Mouse (Mus musculus): ENCODE data around the gene Sox5.

Gene Sox5

DNA sequence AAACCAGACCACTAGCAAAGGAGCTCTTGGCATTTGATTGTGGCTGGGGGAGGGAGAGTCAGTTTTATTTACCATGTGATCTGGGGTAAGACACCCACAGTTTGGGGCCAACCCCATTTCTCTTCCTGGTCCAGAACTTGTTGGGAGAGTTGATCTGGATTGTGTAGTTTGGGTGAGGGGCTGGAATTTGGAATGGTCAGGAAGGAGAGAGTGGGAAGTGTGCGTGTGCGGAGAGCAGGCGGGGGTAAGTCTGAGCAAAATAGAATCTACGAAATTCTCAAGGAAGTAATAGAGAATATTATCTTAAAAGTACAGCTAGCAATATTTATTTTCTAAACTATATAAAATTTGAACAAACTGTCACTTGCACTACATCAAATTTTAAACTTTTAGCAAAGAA is 445.0 kb downstream of the Sox5 start:
- in situ Hi-C loops (cut with MboI, MseI): no loop called here

DNA sequence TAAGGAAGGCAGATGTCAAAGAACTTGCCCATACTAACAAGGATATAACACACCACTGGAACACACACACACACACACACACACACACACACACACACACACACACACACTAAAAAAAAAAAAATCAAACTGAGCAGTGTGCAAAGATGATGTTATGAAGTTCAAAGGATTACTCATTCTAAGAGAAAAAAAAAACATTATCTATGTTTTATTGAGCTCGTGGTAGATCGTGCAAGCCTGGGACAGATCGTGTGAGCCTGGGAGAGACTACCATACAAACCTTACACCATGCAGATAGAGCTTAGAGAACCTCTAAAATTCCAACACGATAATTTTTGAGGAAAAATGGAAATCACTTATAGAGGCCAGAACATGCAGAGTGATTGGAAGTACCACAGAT is 448.6 kb downstream of the Sox5 start:
- in situ Hi-C loops (cut with MboI, MseI): no loop called here

DNA sequence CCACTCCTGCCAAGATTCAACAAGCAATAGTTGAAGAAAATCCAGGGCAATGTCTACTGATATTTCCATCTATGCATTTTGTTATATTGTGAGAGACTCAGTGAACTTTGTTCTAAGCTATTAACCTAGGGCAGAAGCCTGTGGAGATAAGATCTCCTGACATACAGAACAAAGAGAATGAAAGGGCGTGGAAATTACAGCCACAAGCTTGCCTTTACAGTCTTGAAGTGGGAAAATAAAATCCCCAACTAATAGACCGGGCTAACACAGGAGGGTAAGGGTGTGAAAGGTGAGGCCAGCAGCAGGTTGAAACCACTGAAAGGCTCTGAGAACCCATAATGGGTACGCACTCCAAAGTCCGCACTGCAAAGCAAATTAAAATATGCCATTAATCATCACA is 449.8 kb downstream of the Sox5 start:
- in situ Hi-C loops (cut with MboI, MseI): no loop called here

DNA sequence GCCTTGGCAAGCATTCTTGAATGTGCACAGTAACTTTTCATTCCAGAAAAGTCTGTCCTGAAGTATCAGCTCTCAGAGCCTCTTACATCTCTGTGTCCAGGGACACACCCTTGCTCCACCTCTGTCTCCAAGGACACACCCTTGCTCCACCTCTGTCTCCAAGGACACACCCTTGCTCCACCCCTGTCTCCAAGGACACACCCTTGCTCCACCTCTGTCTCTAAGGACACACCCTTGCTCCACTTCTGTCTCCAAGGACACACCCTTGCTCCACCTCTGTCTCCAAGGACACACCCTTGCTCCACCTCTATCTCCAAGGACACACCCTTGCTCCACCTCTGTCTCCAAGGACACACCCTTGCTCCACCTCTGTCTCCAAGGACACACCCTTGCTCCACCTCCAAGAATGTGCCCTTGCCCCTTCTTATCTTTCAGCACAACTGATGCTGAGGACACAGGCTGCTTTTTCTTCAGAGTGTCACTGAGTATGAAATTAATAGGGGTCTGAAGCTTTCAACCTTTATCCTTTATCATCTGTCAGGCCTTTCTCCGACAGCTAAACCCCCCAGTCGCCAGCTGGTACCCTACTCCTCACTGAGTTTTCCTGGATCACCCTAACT is 452.4 kb downstream of the Sox5 start:
- in situ Hi-C loops (cut with MboI, MseI): no loop called here

DNA sequence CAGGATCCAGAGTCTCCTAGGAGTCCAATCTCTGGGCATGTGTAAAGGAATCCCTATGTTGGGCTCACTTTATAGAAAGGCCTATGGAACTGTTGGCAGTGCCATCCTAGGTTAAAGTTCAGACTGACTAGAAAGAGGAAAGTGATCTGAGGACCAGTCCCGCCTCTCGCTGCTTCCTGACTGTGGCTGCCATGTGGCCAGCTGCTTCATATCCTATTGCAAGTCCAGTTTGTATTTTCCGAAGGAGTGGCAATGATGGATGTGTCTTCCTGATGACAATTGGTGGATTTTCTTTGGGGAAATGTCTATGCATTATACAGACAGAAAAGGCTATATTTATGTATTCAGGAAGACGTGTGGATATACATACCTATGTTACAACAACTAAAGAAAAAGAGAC is 453.0 kb downstream of the Sox5 start:
- in situ Hi-C loops (cut with MboI, MseI): no loop called here

DNA sequence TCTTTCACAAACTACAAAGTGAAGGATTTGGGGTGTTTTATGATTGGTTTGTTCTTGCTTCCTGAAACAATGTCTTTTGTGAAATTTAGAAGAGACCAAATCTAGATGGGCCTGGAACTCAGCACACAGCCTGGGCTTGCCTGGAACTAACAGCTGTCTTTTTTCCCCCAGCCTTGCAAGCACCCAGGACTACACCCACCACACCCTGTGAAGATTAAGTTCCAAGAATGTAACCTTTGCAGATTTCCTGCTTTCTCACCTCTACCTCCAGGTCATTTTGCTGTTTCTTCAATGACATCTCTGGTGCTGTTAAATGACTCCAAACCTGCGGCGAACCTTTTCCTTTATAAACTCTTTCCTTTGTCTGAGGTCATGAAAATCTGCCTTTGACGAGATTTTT is 455.0 kb downstream of the Sox5 start:
- in situ Hi-C loops (cut with MboI, MseI): no loop called here

DNA sequence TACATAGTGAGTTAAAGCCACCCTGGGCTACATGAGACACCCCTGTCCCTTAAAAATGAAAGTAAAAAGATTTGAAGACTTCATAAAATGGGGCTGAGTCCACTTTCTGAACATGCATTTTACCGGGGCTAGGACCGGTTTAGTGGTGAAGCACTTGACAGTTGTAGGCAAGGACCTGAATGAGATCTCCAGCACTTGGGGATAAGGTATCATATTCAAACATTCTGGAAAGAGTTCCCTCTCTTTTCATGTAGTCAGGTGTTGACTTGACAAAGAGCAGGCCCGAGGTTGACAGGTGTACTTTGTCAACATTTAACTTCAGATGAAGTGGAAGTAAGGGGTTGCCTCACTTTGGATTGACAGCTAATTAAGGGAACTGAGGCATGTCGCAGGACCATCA is 458.4 kb downstream of the Sox5 start:
- in situ Hi-C loops (cut with MboI, MseI): no loop called here

DNA sequence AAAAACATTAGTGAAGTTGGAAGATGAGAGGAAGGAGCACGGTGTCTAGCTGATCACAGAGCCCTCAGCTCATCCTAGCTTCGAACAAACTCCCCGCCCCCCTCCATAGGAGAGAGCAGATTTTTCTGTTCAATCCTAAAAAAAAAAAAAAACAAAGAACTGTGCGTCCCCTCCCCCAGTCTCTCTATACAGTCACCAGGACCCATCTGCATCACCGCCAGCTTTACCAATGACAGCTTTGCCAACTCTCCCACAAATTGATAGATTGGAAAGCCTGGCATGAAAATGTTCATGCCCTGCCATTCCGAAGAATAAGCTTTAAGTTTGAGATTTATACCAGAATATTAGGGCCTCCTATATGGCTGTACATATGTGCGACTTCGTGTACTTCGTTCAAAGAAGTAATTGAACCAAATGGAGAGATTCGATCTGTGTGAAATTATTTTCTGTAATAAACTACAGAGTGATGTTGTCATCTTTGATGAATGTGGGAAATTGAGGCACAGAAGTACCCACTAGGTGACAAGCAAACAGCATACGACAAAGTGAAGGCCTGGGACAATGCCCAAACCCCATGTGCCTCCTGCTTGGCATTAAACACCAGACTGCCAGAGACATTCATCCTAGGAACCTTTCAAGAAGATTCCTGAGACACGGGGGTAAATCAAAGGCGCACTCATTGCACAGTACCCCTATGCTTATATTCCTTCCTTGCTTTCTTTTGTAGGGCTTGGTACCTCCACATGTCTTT is 459.3 kb downstream of the Sox5 start:
- in situ Hi-C loops (cut with MboI, MseI): no loop called here

DNA sequence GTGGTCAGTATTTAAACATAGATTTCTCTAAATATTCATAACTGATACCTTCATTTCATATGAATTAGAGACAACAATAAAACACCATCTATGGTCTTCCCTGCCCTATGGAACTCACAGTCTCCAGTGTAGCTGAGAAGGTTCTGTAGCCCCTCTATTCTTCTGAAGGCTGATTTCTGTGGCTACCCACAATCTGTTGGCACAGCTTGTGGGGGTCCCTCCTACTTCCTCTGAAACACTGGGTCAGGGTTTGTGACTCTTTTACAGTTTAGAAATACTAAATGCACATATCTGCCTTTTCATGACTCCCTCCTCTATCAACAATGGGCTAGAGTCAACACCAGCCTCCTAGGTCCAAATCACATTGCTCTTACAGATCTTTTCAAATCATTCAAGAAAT is 461.4 kb downstream of the Sox5 start:
- in situ Hi-C loops (cut with MboI, MseI): no loop called here

DNA sequence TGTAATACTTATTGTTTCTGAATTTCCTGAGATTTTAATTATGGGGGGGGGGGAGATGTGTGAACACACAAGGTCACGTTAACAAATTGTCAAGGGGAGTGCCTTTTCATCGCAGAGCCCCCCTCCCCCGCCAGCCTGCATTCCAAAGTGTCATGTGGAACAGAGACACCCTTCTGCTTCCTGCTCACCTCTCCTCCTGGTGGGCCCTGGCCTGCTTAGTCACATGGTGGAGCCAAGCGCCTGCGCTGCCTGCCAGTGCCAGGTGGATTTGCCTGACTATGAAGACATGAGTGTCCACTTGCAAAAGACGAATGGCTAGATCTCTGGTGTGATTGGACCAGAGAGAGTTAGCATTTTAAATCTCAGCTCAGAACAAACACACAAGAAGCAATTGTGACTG is 462.1 kb downstream of the Sox5 start:
- in situ Hi-C loops (cut with MboI, MseI): no loop called here

DNA sequence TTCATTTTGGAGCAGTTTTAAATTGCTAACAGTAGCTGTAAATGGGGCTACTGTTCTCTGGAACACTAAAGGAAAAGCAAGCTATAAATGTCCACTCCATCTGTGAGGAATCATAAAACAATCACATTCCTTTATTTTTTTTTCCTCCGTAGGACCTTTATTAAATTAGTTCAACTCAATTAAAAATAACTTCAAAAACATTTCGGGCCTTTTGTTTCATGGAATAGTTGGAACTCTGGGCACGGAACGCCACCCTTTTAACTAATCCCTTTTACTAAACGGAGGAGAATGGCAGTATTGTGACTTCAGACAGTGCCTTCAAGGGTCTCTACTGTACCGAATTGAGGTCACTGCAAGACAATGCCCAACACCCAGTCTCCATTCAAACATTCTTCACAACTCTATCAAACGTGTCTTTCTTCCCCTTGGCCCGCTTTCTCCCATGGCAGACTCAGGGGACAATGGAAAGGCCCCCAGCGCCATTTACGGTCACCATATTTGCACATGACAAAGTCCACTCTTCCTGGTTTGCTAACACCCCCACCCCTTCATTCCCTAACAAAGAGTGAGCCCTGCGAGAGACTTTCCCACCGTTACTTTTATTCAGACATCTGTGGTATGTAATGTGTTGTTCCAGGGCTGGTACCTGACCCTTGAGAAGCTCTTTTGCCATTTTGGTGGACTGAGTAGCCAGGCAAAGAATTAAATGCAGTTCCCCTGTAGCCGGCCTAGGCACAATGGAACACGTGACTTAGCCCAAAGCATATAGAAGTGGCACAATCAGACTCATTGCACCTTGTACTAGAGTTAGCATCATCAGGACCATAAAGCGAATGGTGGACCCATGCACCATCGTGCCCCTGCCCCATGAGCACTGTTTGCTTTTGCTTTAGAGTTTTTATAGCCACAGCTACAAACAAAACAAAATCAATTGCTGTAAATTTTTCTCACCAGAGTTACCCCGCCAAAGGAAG is 468.7 kb downstream of the Sox5 start:
- in situ Hi-C loops (cut with MboI, MseI): no loop called here

DNA sequence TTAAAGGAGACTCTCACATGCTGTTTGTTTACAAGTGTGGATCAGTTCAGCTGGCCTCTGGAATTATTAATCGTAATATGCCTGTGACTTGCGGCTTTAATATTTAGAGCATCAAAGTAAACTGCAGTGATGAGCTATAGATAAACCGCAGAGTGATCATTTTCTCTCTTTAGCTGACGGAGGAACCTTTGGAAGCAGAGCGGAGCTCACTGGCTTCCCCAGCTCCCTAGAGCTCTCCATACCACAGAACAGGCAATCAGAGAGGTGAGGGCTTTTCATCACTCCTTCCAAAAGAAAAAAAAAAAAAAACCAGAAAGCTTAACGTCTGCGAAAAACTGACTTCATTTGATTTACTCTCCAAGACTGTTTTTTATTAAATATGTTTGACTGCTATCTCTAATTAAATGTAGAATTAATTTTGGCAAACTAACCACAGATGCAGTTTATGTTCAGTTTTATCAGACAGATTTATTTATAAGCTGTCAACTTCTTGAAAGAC is 469.4 kb downstream of the Sox5 start:
- in situ Hi-C loops (cut with MboI, MseI): no loop called here

DNA sequence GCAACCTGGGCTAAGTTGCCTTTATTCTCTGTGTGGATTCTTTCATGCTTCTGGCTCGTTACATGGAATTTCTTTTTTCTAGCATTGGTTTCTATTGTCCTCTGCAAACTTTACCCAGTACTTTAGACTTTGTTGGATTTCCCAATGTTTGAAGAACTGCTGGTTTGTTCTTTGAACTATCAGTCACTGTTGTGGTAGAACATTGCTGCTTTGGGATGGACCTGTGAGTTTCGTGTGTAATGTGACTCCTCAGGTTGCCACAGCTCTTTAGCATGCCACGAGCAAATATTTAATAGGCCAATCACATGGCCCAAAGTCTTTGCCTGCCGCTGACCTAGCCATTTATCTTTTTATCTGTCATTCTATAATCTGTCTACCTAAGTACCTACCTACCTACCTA is 470.0 kb downstream of the Sox5 start:
- in situ Hi-C loops (cut with MboI, MseI): no loop called here

DNA sequence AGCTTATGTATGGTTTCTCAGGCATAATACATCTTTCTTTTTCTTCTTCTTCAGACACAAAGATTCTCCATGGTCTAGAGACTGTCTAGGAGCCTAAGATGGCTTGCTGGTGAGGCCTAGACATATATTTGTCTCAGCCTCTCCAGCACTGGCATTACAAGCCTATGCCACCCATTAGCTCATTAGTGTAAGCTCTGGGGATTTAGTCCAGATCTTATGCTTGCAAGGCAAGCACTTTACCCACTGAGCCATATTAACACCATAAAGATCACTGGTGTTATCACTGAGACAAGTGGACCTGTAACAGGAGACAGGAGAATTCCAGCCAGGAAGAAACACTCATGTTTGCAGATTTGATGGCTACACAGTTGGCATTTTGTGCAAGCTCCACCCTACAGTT is 472.6 kb downstream of the Sox5 start:
- in situ Hi-C loops (cut with MboI, MseI): no loop called here

DNA sequence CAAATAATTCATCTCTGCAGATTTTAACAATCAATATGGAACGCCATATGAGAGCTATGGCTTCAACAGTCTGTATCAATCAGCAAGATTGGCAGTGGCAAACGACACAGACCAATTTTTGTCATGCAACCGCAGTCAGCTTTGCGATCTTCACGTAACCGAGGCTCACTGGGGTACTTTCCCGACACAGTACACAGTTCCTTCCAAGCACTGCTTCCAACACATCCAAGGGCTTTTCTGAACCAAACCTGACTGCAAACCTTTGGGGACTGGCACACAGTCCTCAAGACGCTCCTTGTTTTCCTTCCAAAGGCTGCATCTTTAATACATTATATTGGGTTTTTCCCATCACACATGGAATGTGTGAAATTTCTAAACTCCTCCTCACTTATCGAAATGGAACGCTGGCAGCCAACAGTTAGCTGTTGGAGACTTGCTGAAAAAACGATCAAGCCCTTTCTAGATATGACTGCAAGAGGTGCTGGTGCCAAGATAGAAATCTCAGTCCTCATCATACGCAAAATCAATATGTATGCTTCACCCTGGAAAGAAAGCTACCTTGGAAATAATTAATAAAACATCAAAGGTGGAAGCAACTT is 474.1 kb downstream of the Sox5 start:
- in situ Hi-C loops (cut with MboI, MseI): no loop called here

DNA sequence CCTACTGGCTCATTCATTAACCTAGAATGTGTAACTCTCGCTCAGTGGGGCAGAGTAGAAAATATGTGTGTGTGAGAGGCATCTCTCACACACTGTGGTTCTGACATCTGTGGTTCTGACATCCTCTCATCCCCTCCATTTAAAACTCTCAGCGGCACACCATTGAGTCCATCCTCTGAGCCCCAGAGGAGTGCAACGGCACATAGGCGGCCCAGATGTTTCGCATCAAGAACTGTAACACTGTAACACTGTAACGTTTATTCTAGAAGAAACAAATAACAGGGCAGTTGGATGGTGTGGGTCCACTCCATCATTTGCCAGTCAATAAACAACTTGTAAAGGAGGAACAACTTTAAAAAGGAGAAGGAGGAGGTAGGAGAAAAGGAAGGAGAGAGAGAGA is 479.0 kb downstream of the Sox5 start:
- in situ Hi-C loops (cut with MboI, MseI): no loop called here

DNA sequence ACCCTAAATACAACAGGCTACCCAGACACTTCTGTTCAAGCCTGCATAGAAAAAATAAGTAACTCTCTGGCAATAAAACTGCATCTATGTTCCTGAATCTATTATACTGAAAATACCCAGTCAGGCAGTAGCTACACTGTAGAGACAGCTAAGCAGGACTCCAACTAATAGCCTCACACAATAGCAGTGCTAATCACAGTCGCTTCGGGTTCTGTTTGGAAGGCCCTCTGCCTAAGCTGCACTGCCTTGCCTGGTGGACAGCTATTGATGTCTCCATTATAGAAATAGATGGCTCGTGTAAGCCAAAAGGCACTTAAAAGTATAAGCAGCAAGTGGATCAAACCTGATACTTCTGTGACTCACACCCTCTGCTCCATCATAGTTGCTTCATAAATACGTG is 480.7 kb downstream of the Sox5 start:
- in situ Hi-C loops (cut with MboI, MseI): no loop called here

DNA sequence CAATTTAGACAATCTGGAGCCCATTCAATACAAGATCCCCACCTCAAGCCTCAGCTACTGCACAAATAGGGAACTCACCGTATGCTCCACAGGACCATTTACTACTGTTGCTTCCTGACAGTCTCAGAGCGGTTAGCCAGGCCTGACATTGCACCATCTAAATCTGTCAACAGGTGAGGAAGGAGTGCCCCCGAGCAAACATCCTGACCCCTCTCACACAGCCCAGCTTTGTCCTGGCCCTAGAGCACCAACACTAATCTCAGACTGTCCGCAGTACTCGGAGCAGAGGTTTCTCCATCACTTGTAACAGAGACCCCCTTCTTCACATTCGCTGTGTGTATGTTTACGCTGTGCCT is 482.3 kb downstream of the Sox5 start:
- in situ Hi-C loops (cut with MboI, MseI): no loop called here

DNA sequence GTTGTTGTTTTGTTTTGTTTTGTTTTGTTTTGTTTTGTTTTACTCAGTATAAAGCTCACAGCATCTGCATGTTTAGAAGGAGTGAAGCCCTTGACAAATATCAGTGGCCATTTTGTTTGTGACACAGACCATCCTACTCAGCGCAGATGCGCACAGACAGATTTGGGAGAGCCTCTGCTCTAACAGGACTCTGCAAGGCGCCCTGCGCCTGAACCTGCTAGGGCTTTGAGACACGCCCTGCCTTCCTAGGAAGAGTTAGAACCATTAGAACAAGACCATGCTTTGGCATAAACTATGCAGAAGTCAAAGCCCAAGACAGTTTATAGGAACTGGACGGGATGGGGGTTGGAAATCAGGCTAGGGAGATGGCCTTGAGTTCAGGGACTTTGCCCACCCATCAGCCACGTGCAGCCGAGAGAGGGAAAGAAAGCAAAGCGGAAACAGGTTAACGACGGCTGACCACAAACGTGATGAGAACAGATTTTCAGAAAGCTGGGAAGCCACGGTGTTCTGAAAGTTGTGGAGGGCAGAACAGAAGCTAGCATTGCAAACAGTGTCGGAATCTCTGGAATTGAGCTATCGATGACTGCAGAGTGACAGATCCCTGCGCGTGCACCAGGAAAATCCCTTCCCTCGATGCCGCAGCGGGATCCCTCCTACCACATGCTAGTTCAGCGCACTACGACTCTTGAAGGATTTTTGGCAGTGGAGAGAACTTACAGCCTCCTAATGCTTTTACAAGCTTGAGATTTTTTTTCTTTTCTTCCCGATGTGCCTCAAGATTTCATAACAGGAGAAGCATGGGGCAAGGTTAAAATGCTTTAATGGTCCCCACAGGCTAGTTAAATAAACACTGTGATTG is 482.9 kb downstream of the Sox5 start:
- in situ Hi-C loops (cut with MboI, MseI): no loop called here

DNA sequence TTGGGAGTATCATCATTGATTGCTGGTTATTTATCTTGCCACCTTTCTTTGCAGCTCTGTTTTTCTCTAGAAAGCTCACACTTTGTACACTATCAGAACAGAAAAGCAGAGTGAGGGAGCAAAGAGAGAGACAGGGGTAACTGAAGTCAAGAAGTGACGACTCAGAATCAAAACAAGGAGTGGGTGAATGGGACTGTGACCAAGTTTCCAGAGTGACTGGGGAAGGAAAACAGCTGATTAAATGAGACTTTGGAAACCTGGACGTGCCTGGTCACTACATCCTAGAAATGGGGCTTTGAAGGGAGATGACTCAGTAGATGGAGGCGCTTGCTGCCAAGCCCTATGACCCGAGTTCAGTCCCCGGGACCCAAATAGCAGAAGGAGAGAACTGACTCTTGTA is 483.9 kb downstream of the Sox5 start:
- in situ Hi-C loops (cut with MboI, MseI): no loop called here

DNA sequence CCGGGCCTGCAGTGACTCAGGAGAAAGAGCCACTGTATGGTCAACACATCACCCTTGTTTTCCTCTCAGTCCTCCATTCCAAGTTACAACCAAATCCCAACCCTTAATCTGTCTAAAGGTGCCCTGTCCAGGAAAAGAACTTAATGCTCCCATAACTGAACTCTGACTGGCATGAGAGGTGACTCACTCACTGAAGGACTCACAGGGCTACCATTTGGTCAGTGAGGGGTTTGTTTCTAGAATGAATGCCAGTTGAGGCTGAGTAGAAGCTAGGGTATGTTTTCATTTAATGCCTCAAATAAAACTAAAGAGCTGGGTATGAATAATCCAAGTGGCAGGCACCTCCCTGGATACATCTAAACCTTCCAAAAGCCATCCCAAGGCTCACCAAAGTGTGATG is 484.6 kb downstream of the Sox5 start:
- in situ Hi-C loops (cut with MboI, MseI): no loop called here
